Mouse (Mus musculus): Measurements from ENCODE around the gene Flt4.

- TF ChIP-seq CTCF (IDR thresholded peaks at IDR 0.05; ENCODE audit: low read depth, low read length) (no peak), TAL1 (conservative IDR thresholded peaks at IDR 0.05; ENCODE audit: low read depth, low read length) (no peak), GATA1 (IDR thresholded peaks at IDR 0.05; ENCODE audit: borderline replicate concordance, low read length) (no peak)
These were observed 87.4 kb downstream of the Flt4 start for GRCm38 (mm10) chr11:49696472-49696871.

Data from G1E (cell line).